Mouse (Mus musculus): ENCODE measurements around the gene Bmp2k.

The Bmp2k gene

DNA sequence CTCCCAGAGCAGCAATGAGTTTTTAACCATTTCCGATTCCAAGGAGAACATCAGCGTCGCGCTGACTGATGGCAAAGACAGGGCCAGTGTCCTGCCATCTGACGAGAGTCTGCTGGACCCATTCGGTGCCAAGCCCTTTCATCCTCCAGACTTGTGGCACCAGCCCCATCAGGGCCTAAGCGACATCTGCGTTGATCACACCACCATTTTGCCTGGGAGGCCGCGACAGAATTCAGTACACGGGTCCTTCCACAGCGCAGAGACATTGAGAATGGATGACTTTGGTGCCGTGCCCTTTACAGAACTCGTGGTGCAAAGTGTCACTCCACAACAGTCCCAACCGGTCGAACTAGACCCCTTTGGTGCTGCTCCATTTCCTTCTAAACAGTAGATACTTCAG is 90.3 kb downstream of the Bmp2k start:
- TF ChIP-seq GATA4 (IDR thresholded peaks at IDR 0.05; ENCODE audit: insufficient replicate concordance, low read length), result no peak

DNA sequence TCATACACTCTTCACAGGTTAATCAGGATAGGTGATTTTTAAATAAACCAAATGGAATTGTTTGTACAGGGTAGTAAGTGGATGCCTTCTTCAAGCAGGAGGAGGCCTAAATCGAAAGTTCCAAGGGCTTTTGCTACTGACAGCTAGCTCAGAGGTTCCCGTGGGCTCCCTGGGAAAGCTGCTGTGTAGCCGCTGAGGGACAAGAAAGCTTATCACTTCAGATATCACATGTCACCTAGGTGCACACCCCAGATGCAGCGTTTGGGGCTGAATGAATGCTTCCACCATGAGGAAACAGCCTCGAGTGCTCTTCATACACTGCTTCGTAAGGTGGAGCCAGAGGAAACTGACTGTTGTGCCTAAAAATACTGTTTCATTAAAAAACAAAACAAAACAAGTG is 90.7 kb downstream of the Bmp2k start:
- no peak for TF ChIP-seq GATA4 (IDR thresholded peaks at IDR 0.05; ENCODE audit: insufficient replicate concordance, low read length)

DNA sequence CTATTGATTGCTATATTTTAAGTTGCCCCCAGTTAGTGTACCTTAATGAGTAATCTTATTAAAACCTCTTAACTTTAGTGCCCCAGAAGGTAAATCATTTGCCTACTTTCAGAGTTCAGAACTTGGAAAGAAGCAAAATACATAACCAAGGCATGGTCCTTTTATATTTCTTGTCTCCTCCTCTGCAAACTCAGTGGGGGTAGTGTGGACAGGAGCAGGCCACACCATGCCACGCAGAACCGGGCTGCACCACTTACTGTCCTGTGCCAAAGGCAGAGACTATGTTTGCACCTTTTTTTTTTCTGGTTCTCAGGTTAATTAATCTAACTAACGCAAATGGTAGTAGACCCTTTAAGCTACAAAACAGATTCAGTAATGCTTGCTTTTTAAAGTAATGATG is 91.9 kb downstream of the Bmp2k start:
- TF ChIP-seq GATA4 (IDR thresholded peaks at IDR 0.05; ENCODE audit: insufficient replicate concordance, low read length), result no peak

DNA sequence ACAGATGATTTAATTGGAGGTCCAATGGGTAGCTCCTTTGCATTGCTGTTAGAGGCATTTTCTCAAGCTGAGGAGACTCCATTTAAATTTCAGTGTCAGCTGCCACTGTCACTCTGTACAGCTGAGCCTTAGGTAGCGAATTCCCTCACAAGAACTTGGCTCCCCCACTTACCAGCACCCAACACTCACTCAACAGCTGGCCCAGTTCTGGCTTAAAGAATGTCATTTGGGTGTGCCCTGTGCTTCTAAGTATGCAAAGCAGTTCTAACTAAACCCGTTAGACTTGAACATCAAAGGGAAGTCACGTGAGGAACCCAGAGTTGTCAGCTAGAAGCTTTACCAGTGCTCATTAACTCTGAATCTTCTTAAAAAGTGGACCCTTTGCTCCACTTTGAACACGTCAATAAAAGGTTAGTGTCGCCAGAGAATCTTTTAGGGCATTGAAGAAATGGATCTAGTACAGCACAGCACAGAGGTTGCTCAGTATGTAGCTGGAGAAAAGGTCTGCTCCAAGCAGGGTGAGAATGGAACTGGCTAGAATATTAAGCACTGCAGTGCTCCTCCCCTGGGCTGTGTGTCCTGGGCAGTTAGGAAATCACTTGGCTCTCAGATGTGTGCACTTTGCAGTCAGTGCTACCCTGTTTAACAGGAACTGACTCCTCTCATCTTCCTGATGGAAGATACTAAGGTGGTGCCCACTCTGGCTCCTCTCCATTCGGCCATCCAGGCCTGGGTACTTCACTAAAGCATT is 92.7 kb downstream of the Bmp2k start:
- TF ChIP-seq GATA4 (IDR thresholded peaks at IDR 0.05; ENCODE audit: insufficient replicate concordance, low read length), result no peak

DNA sequence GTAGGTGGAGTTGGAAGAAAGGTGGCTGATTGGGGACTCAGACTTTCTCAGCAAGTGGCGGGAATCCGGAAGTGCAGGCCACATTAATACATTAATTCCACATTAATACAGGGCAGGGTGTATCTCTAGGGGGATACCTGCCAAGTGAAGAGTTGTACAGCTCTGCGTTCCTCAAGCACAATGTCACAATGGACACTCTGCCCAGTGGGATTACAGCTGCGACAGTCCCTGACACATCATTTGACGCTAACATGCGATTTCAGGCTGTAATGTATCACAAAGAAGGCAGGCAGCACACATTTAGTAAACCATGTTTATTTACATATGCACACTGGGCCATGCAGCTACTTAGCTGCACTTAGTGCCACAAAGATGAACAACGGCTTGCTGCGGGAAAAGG is 95.5 kb downstream of the Bmp2k start:
- TF ChIP-seq GATA4 (IDR thresholded peaks at IDR 0.05; ENCODE audit: insufficient replicate concordance, low read length), result no peak

DNA sequence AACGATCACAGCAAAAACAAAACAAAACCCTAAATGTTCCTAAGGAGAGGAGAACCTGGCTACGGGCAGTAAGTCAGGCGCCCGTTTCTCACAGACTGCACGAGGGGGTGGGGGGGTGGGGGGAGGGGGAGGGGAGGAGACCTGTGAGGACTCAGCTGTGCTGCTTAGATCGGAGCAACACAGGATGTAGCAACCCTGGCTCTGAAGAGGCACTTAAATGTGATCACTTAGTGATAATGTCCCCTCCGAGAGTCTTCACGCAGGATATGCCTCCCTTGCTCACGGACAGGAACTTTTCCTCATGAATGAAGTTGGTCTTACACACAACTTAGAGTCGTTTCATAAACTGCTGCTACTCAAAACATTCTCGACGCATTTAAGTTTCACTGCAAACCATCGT is 97.8 kb downstream of the Bmp2k start:
- no peak for TF ChIP-seq GATA4 (IDR thresholded peaks at IDR 0.05; ENCODE audit: insufficient replicate concordance, low read length)

DNA sequence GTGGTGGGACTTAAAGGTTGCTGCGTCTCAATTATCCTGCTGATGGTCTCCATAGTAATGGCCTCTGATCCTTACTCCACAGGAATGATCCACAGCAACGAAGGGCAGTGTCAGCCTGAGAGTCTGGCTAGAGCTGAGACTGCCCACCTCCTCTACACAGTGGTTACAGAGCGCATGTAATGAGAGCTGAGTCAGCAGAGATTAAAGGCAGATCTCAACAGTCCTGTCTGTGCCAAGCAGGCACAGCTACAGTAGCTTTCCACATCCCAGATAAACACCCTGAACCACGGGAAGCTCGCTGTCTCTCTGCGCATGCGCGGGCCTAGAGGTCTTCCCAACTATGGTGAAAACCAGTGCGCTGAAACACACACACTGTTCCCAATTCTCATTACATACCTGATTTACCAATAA is 100.1 kb downstream of the Bmp2k start:
- no peak for TF ChIP-seq GATA4 (IDR thresholded peaks at IDR 0.05; ENCODE audit: insufficient replicate concordance, low read length)

DNA sequence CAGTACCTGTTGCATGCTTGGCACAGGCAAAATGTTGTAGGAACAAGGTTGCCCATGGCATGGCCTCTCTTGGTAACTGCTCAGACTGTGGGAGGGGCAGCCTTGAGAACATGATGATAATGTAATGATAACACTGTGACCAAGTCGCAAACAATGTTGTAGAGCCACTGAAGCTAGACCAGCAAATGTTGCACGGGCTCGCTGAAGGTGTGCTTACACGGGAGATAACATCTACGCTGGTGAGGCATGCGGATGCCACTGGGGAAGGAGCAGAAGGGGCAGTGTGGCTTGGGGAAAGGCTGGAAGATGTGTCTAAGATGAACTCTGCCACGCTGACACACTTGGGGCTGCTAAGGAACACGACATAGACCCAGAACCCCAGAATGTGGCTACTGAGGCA is 102.5 kb downstream of the Bmp2k start:
- no peak for TF ChIP-seq GATA4 (IDR thresholded peaks at IDR 0.05; ENCODE audit: insufficient replicate concordance, low read length)

DNA sequence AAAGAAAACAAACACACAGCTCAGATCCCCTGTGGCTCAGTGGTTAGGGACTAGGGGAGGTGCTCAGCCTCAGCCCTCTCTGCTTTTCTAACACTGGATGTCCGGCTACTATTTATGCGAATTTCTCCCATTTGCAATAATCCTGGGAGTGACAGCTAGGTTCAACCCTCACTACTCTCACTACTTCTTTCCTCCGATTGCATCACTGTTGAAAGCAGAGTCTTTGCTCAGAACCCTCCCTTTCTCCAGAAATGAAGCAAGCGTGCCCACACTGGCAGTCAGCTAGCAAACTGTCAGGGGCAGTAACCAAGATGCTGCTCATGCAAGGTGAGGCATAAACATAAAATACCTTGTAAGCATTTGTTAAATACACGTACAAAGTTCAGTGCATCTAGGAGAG is 110.8 kb downstream of the Bmp2k start:
- TF ChIP-seq GATA4 (IDR thresholded peaks at IDR 0.05; ENCODE audit: insufficient replicate concordance, low read length), result no peak

DNA sequence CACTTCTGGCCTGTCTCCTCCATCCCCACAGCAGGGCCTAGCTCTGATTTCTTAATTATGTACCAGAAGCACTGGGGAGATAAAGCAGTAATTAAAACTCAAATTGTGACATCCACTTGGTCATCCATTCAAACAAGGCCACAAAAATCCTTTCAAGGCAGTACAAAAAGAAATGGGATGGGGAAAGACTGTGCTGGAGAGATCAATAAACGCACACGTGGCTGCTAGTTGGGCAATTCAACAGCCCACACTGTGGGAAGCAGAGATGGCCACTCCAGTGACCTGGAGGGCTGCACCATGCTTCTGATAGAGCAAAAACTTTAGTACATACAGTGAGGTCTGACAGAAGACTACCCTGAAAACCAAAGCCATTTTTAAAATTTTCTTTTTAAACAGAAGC is 112.6 kb downstream of the Bmp2k start:
- TF ChIP-seq GATA4 (IDR thresholded peaks at IDR 0.05; ENCODE audit: insufficient replicate concordance, low read length), result no peak

DNA sequence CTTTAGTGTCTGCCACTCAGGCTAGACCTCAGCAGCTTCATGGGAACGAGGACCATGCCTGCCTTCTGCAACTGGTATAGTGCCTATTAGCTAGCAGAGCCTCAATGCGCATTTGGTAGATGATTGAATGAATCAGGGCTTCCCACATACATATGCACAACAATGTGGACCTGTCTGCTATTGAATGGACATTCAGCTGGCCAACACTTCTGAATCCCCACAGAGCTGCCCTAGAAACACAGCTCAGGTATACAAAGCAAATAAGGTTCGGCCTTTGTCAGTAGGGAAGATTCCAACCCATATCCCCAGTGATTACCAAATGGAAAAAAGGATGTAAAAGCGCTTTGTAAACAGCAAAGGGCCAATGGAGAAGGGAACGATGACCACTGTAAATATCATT is 113.2 kb downstream of the Bmp2k start:
- TF ChIP-seq GATA4 (IDR thresholded peaks at IDR 0.05; ENCODE audit: insufficient replicate concordance, low read length), result no peak

DNA sequence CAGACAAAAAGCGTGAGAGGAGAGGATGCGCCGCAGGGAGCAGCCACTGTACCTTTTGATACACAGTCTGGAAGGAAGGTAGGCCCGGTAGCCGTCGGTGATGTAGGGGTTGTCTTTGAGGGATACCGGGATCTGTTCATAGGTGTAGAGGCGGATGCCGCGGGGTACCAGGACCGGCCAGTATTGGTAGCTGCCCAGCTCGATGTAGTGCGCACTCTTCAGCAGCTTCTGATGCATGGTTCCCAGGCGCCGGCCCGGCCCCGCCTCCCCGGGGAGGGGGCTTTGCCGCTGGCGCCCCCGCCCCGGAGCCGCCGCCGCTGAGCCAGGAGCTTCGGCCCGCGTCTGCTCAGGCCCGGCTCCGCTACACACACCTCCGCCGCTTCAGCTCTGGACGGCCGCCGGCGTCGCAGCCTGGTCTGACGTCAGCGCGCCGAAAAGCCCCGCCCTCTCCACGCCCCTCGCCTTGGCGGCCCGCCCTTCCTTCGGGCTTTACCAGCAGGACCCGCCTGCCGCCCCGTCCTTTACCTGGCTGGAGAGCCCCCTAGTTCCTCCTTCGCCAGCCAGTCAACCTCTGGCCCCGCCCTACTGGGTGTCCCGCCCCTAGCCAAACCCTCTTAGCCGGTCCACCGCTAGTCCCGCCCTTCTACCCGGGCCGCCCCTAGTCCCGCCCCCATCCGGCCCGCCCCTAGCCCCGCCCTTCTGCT is 113.9 kb downstream of the Bmp2k start, which contains the start of gene Paqr3:
Paqr3 (minus strand) TSS at position 390 of the 704 bp plus-strand sequence.
- TF ChIP-seq GATA4 (IDR thresholded peaks at IDR 0.05; ENCODE audit: insufficient replicate concordance, low read length), result no peak

DNA sequence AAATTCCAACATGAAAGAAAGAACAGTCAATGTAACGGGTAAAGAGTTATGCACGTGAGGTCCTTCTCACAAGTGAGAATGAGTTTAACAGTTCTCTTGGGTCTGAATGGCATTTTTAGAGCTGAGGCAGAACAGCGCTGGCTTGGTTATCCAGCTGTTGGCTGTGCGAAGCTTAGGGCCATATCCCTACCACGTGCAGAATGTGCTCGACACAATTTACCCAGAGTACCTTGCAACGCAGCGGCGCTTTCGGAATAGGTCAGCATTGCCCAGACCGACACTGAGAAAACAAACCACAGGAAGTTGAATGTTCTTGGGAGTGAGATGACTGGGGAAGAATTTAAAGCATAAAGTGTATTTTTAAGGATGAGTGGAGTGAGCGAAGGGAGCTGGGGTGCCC is 127.5 kb downstream of the Bmp2k start:
- TF ChIP-seq GATA4 (IDR thresholded peaks at IDR 0.05; ENCODE audit: insufficient replicate concordance, low read length), result no peak

DNA sequence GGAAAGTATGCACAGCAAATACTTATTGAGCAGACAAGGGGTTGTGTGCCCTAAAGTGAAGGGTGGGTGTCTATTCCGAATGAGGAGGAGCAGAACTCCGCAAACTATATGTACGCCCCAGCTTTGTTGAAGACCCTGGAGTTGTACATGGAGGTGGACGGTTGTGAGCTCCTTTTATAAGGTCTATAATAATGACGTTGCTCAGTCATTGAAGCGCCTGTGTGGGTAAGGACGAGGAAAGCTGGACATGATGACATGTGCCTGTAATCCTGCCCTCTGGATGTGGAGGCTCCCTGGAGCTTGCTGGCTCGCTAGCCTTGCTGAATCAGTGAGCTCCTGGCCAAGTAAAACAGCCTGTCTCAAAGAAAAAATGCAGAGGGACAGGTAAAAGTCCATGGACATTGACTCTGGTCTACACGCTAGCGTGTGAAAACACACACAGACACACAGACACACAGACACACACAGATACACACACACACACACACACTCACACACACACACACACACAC is 128.0 kb downstream of the Bmp2k start:
- TF ChIP-seq GATA4 (IDR thresholded peaks at IDR 0.05; ENCODE audit: insufficient replicate concordance, low read length), result no peak

DNA sequence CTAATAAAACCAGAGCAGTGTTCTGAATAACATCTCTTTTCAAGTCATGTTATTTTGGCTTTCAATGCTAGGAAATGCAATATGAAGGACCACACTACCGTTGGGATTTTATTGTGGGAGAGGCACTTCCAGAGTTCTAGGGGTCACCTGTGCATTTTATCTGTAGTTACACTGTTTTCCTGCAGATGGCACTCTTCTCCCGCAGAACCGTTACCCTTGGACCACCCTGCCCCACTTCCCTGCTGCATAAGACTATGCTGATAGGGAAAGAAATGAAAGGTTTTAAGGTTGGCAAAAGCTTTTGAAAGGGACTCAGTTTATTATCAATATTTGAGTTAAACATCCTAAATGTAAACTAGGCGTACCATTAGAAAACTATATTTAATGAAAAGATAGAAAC is 128.5 kb downstream of the Bmp2k start:
- TF ChIP-seq GATA4 (IDR thresholded peaks at IDR 0.05; ENCODE audit: insufficient replicate concordance, low read length), result no peak

DNA sequence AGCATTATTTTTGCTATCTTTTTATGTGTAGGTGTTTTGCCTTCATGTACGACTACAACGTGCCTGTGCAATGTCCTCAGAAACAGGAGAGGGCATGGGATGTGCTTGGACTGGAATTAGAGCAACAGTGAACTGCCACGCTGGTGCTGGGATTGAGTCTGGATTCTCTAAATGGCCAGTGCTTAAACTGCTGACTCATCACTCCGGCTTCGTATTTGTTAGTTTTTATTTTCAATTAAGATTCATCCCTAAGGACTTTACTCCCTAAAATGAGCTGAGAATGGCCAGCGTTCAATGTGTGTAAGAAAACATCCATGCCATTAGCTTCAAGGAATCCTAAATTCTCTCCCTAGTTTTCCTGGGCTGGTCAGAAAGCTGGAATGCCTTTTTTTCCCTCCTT is 129.8 kb downstream of the Bmp2k start:
- TF ChIP-seq GATA4 (IDR thresholded peaks at IDR 0.05; ENCODE audit: insufficient replicate concordance, low read length), result no peak
